Mouse (Mus musculus) megakaryocyte, embryonic 14.5 days (primary cell): ENCODE results near the gene Mccc1.

ENCODE experiments used
- FLI1 ChIP-seq: IDR thresholded peaks from 2 replicates; pipeline ENCODE4 v1.6.1; 2012; ENCODE audit warnings: low read length, inconsistent platforms, mixed read lengths
- GATA1 ChIP-seq: IDR thresholded peaks from 3 replicates; pipeline ENCODE4 v1.6.1; 2012; ENCODE audit warnings: mixed read lengths, low read length, inconsistent platforms, borderline replicate concordance

GRCm38 (mm10) chr3:35954901-35955575 is 45.4 kb downstream of the Mccc1 start:
- TF ChIP-seq FLI1 (no peak), GATA1 (no peak)
